Mouse (Mus musculus): Measurements from ENCODE around the gene Adam20.
"Not testable (repeated sequence)": the region's sequence is repeated elsewhere in the genome, so short reads cannot be mapped to it uniquely, and the experiment has no call there.

Gene Adam20

GRCm38 (mm10) chr8:40792973-40793372 is at the start of gene Adam20:
Adam20 (plus strand) TSS chr8:40793273.
- not testable (repeated sequence) for DNase-seq

- not testable (repeated sequence) for DNase-seq
Measured at GRCm38 (mm10) chr8:40751908-40752307, 41.2 kb upstream of the Adam20 start, which contains the start of gene Adam25. Adam25 (plus strand) TSS chr8:40752208.

GRCm38 (mm10) chr8:40783320-40783719 is 9.8 kb upstream of the Adam20 start:
- no peak for DNase-seq

DNA sequence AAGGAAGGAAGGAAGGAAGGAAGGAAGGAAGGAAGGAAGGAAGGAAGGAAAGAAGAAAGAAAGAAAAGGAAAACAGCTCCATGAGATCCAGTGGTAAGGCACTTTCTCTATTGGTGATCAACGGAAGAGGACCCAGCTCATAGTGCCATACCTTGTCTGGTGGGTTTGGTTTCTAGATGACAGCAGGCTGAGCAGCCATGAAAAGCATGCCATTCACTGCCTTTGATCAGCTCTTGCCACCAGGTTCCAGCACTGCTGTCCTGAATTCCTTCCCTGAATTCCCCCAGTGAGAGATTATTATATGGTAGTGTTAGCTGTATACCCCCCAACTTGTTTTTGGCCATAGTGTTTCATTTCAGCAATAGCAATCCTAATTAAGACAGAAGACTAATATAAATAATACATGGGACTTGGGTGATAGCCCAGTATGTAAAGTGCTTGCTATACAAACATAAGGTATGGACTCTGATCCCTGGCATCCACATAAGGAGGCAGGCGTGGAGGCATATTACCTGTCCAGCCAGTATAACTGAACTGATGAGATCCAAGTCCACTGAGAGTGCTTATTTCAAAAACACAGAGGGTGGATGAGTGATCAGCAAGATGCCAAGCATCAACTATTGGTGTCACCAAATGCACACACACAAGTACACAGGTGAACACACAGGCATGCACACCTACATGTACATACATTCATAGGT is 10.5 kb downstream of the Adam20 start:
- DNase-seq = no peak

Measured in liver (tissue).